ENCODE assay signal across 14 mouse cellular contexts in genomic region chr17:31793040-31793439, GRCm38 (mm10).
DNase-seq lines count a peak whose midpoint lies in the region; ATAC-seq and TF ChIP-seq lines count a peak whose summit lies in the region.
"Had no signal": no experiment of that assay in that cellular context is flagged by ENCODE, and none has a peak within 500 bp of the region (broad histone marks: within the 10 kb centered on the region; RNA-seq: fewer than 3 reads in every experiment).

No protein-coding gene starts in this region.

- H3K4me2 ChIP-seq in lung, embryonic 16.5 days (ENCODE audit: low read depth, low read length): no peak overlapping the region
- H3K4me2 ChIP-seq in stomach, embryonic 15.5 days: no peak overlapping the region
- H3K4me2 ChIP-seq: embryonic facial prominence, embryonic 13.5 days; liver, embryonic 13.5 days had no signal

- TF ChIP-seq CTCF in kidney, adult 2 months (conservative IDR thresholded peaks at IDR 0.05; ENCODE audit: insufficient read depth, insufficient read length, low read depth, low read length): no peak

- no peak overlapping the region for H3K4me3 ChIP-seq in kidney, adult 2 months (ENCODE audit: insufficient read depth, low read depth, low read length)
- no peak overlapping the region for H3K4me3 ChIP-seq in lung, embryonic 16.5 days (ENCODE audit: low read length)
- H3K4me3 ChIP-seq in embryonic facial prominence, embryonic 10.5 days: no peak overlapping the region
- H3K4me3 ChIP-seq in stomach, embryonic 15.5 days (replicated peaks): no peak overlapping the region
- H3K4me3 ChIP-seq: embryonic facial prominence, embryonic 13.5 days; layer of hippocampus, adult 2 months; liver, embryonic 13.5 days had no signal

- 87% methylated on average over 5 of the region's 5 CpGs for WGBS in kidney, adult 2 months
- 83% methylated on average over 5 of the region's 5 CpGs for WGBS in lung, embryonic 16.5 days
- 93% methylated on average over 5 of the region's 5 CpGs for WGBS in embryonic facial prominence, embryonic 10.5 days
- WGBS in stomach, embryonic 15.5 days: 88% methylated on average over 5 of the region's 5 CpGs

- H3K9me3 ChIP-seq in lung, embryonic 16.5 days (ENCODE audit: control insufficient read depth, low read length): no peaks in the 10 kb centered on the region
- H3K9me3 ChIP-seq in embryonic facial prominence, embryonic 10.5 days: no peaks in the 10 kb centered on the region
- H3K9me3 ChIP-seq in stomach, embryonic 15.5 days: no peaks in the 10 kb centered on the region
- H3K9me3 ChIP-seq: embryonic facial prominence, embryonic 13.5 days; liver, embryonic 13.5 days had no signal

- DNase-seq in kidney, adult 2 months: no peak
- DNase-seq in kidney, adult 8-10 months: no peak
- DNase-seq in lung, adult 18-20 months: no peak
- no peak for DNase-seq in embryonic facial prominence, embryonic 10.5 days (ENCODE audit: low spot score)
- no peak for DNase-seq in embryo, embryonic 9.5 days (ENCODE audit: extremely low spot score)
- DNase-seq: adrenal gland, adult 8-10 months; cerebellum, adult 9-10 months; liver, embryonic 13.5 days; right cerebral cortex, adult 18-20 months; thymus, postnatal 36 days had no signal

- no peaks in the 10 kb centered on the region for H3K36me3 ChIP-seq in kidney, adult 2 months (ENCODE audit: control insufficient read depth, insufficient read depth, low read length)
- H3K36me3 ChIP-seq in lung, embryonic 16.5 days (ENCODE audit: control insufficient read depth, insufficient read depth, low read length): no peaks in the 10 kb centered on the region
- H3K36me3 ChIP-seq in embryonic facial prominence, embryonic 10.5 days (replicated peaks): no peaks in the 10 kb centered on the region
- H3K36me3 ChIP-seq in stomach, embryonic 15.5 days: no peaks in the 10 kb centered on the region
- H3K36me3 ChIP-seq: embryonic facial prominence, embryonic 13.5 days; liver, embryonic 13.5 days had no signal

- H3K27me3 ChIP-seq in kidney, adult 2 months (replicated peaks; ENCODE audit: control insufficient read depth, insufficient read depth, low read length): no peaks in the 10 kb centered on the region
- no peaks in the 10 kb centered on the region for H3K27me3 ChIP-seq in lung, embryonic 16.5 days (ENCODE audit: control insufficient read depth, insufficient read depth, low read depth, low read length)
- peaks cover 25% of the 10 kb centered on the region; the same call in 1 of the 2 replicates for H3K27me3 ChIP-seq in embryonic facial prominence, embryonic 10.5 days (replicated peaks; ENCODE audit: low read depth, poor library complexity, severe bottlenecking)
- H3K27me3 ChIP-seq in stomach, embryonic 15.5 days (replicated peaks): no peaks in the 10 kb centered on the region
- H3K27me3 ChIP-seq: embryonic facial prominence, embryonic 13.5 days; liver, embryonic 13.5 days had no signal

- 0 out of 2 replicates have a peak overlapping the region, but pooled peaks have one; percentile 2 for H3K27ac ChIP-seq in kidney, adult 2 months (ENCODE audit: insufficient read depth, low read depth, low read length)
- H3K27ac ChIP-seq in lung, embryonic 16.5 days (ENCODE audit: low read length): peak overlapping the region; percentile 95
- peak overlapping the region; percentile 45; the same call in 1 of the 2 replicates for H3K27ac ChIP-seq in embryonic facial prominence, embryonic 10.5 days (replicated peaks)
- H3K27ac ChIP-seq in stomach, embryonic 15.5 days: peak overlapping the region; percentile 13; the same call in 1 of the 2 replicates
- H3K27ac ChIP-seq: embryonic facial prominence, embryonic 13.5 days; layer of hippocampus, adult 2 months; liver, embryonic 13.5 days had no signal

- H3K4me1 ChIP-seq in kidney, adult 2 months (ENCODE audit: control insufficient read depth, insufficient read depth, low read length): peaks cover 36% of the 10 kb centered on the region
- peaks cover 42% of the 10 kb centered on the region for H3K4me1 ChIP-seq in lung, embryonic 16.5 days (replicated peaks; ENCODE audit: control insufficient read depth, insufficient read depth, low read length)
- H3K4me1 ChIP-seq in embryonic facial prominence, embryonic 10.5 days: peaks cover 60% of the 10 kb centered on the region
- H3K4me1 ChIP-seq in stomach, embryonic 15.5 days: peaks cover 37% of the 10 kb centered on the region

- ATAC-seq in lung, embryonic 16.5 days (ENCODE audit: low read depth): no peak
- no peak for ATAC-seq in stomach, embryonic 15.5 days (ENCODE audit: insufficient read depth, low FRiP score, low read depth)

- no peak overlapping the region; the same call in 1 of the 2 replicates for H3K9ac ChIP-seq in lung, embryonic 16.5 days (ENCODE audit: low read length)
- H3K9ac ChIP-seq in stomach, embryonic 15.5 days: no peak overlapping the region
- H3K9ac ChIP-seq: embryonic facial prominence, embryonic 13.5 days; liver, embryonic 13.5 days had no signal

- TF ChIP-seq POLR2A in kidney, adult 2 months (IDR thresholded peaks at IDR 0.05; ENCODE audit: low read depth, low read length): no peak

Comparison
In these comparisons a context has a peak if more than half of its experiments do, and no peak if none do; other contexts are left out.
1. H3K27ac ChIP-seq: peak in every context shown above with its lines; median percentile 95 in lung, embryonic 16.5 days; 45 in embryonic facial prominence, embryonic 10.5 days; 13 in stomach, embryonic 15.5 days; 2 in kidney, adult 2 months.